Mouse (Mus musculus) activated CD4-positive, CD25-positive, alpha-beta regulatory T cell (primary cell): Measurements from ENCODE around the gene Plaur. TPM values are rescaled to one million over a fixed set of nuclear protein-coding genes. Genes with fewer than 3 reads are reported as not detected.

Source experiments
- polyA plus RNA-seq, 2 experiments: library from polyadenylated mRNA; unstranded; fragments of 100-300 nt; shearing (Covaris generic); gene quantifications; one replicate each; pipeline ENCODE4 v1.2.1; 2017

Gene Plaur
- 1 to 10 TPM in 1 of 2 experiments, under 1 TPM in 1; 0.31 to 3.7 TPM for polyA plus RNA-seq

GRCm38 (mm10) chr7:24462388-24463319 is at the start of gene Plaur:
Gene Plaur (plus strand): TSS chr7:24462484.

DNA sequence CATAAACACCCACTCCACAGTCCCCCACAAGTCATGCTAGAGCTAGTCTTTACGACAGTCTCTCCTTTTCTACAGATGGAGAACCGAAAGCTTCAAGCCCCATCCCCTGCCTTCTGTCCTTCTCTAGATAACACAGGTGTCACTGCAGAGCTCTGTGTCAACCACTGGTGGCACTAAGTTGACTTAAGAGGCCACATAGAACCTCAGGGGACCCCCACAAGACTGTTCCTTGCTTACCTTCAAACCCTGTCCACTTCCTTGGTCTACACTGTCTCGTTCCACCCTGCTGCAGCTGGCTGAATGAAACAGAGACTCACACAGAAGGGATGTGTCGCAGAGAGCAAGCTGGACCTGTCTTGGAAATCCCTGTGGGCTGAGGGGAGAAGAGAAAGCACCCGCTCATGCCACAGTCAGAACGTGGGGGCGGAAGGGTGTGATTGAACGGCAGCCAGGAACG is 10.4 kb upstream of the Plaur start, which contains the start of gene Irgc1:
Gene Irgc1, minus strand, starts transcription at position 443 of the 457 bp plus-strand sequence.

DNA sequence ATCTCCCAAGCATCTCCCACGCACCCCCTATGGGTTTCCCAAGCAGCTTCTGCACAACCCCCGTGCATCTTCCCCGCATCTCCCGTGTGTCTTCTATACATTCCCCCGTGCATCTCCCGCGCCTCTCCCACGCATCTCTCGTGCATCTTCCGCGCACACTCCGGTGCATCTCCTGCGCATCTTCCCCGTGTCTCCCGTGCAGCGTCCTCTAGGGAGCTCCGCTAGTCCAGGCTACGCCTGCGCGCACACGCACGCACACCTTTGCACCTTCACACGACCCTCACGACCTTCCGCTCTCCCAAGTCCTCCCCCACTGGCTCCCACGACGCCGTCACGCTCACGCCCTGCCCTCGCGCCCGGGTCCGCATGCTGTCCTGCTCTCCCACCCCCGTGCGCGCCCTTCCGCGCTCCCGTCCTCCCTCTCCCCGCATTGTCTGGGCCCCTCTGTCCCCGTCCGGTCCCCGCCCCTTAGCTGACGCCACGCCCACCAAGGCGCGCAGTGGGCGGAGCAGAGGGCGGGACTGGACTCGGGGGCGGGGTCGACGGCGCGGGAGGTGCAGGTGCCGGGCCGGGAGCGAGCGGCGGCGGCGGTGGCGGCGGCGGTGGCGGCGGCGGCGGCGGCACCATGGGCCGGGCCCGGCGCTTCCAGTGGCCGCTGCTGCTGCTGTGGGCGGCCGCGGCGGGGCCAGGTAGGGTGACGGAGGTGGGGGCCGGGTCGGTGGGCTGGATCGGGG is 19.4 kb downstream of the Plaur start, which contains the start of gene Cadm4:
Gene Cadm4, plus strand, starts transcription at position 550 of the 734 bp plus-strand sequence.

DNA sequence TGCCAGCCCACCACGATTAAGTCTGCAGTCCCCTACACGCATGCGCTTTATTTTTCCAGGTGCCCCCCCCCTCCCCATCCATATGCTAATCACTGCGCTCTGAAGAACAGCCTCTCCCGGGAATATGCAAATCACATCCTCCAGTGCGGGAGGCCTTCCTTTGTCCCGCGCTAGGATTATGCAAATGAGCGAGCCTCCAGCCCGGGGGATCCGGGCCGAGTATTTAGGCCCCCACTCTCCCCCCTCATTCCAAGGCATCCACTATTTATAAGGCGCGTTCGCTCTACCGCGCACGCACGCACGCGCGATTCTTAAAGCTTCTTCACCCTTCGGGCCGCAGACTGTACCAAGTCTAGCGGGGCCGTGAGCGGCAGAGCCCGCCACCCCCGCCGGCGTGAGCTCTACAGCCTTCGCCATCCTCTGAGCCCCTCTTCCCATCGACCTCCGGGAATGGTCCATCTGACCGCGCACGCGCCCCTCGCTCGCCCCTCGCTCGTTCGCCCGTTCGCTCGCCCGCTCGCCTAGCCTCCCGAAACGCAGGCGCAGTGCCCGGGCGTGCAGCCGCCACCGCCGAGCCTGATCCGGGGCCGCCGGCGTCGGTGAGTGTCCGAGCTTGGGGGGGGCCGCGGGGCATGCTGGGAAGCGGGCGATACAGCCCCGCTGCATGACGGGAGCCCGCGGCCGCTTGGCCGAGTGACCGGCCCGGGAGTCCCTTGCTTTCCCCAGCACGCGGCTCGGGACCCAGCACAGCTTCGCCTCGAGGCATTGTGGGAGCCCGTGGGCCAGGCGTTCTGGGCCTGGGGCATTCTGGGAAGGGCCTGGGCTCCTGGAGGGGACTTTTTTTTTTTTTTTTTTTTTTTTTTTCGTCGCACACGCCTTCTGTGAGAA is 44.8 kb downstream of the Plaur start, which contains the start of gene Zfp428:
Gene Zfp428, plus strand, starts transcription at position 169 of the 888 bp plus-strand sequence.

GRCm38 (mm10) chr7:24512355-24512754 is 50.1 kb downstream of the Plaur start, which contains the start of gene AC161166.1:
Gene AC161166.1 (minus strand): TSS chr7:24512455.

Other genes with a start within 250 kb of the Plaur start
- gene Zfp109, start 224.9 kb upstream of the Plaur start, polyA plus RNA-seq: 1 to 10 TPM; 2.6 TPM
- gene Zfp108, start 207.7 kb upstream of the Plaur start, polyA plus RNA-seq: under 1 TPM in 1 of 2 experiments, not detected in 1; 0.64 TPM
- 1 to 10 TPM in 1 of 2 experiments, under 1 TPM in 1; 0.38 to 4.9 TPM for gene Zfp93, start 192.1 kb upstream of the Plaur start, polyA plus RNA-seq
- gene Zfp61, start 161.3 kb upstream of the Plaur start, polyA plus RNA-seq: 10 to 100 TPM; 12.4 to 17.5 TPM
- gene Zfp94, start 145.8 kb upstream of the Plaur start, polyA plus RNA-seq: 10 to 100 TPM in 1 of 2 experiments, 1 to 10 TPM in 1; 6.6 to 10.0 TPM
- not detected for gene Tescl, start 128.5 kb upstream of the Plaur start, polyA plus RNA-seq
- gene Lypd5, start 113.3 kb upstream of the Plaur start, polyA plus RNA-seq: not detected
- gene Kcnn4, start 92.2 kb upstream of the Plaur start, polyA plus RNA-seq: 100 to 1,000 TPM; 272 to 290 TPM
- gene Smg9, start 62.9 kb upstream of the Plaur start, polyA plus RNA-seq: 10 to 100 TPM; 48.9 to 57.5 TPM
- under 1 TPM in 1 of 2 experiments, not detected in 1; 0.10 TPM for gene Irgc1, start 10.2 kb upstream of the Plaur start, polyA plus RNA-seq
- under 1 TPM in 1 of 2 experiments, not detected in 1; 0.25 TPM for gene Cadm4, start 19.5 kb downstream of the Plaur start, polyA plus RNA-seq
- gene Zfp428, start 44.5 kb downstream of the Plaur start, polyA plus RNA-seq: 1 to 10 TPM; 1.3 to 2.3 TPM
- gene AC161166.1, start 50.0 kb downstream of the Plaur start, polyA plus RNA-seq: under 1 TPM in 1 of 2 experiments, not detected in 1; 0.17 TPM
- gene Irgq, start 68.2 kb downstream of the Plaur start, polyA plus RNA-seq: 1 to 10 TPM; 1.8 to 3.9 TPM
- not detected for gene Pinlyp, start 83.6 kb downstream of the Plaur start, polyA plus RNA-seq
- gene Xrcc1, start 83.8 kb downstream of the Plaur start, polyA plus RNA-seq: 10 to 100 TPM; 46.1 to 52.3 TPM
- gene Ethe1, start 125.1 kb downstream of the Plaur start, polyA plus RNA-seq: 10 to 100 TPM; 19.5 to 23.5 TPM
- under 1 TPM; 0.28 to 0.32 TPM for gene Zfp575, start 125.2 kb downstream of the Plaur start, polyA plus RNA-seq
- gene Phldb3, start 148.3 kb downstream of the Plaur start, polyA plus RNA-seq: under 1 TPM; 0.50 to 0.64 TPM
- not detected for gene Lypd3, start 174.1 kb downstream of the Plaur start, polyA plus RNA-seq
- not detected for gene Tex101, start 214.2 kb downstream of the Plaur start, polyA plus RNA-seq
- not detected for gene BC049730, start 246.8 kb downstream of the Plaur start, polyA plus RNA-seq